Mouse (Mus musculus): ENCODE measurements around the gene Noxa1.

DNA sequence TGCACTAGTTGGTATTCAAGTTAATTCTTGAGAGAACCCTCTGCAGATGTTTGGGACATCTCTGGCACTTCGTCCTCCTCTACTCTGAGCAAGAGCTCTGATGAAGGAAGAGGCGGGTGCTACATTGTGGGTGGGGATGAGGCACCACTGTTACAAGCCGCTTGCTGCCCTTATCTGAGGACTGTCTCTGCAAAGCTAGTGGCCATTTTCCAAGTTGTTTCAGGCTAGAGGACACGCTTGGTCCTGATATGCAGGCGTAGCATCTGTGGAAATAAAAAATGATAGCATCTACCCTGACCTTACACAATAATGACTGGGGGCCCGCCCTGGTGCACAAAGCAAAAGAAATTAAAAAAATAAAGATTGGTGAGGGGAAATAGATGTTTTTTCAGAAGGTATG lies 42.9 kb upstream of the Noxa1 start:
- no peak for TF ChIP-seq POLR2A (IDR thresholded peaks at IDR 0.05; ENCODE audit: low read depth, low read length)
- TF ChIP-seq CTCF (conservative IDR thresholded peaks at IDR 0.05; ENCODE audit: insufficient read depth, insufficient read length, low read depth, low read length), result no peak

Data from kidney, adult 2 months (tissue).